Mouse (Mus musculus): ENCODE data around the gene Gm43552.
"Not testable (repeated sequence)": the region's sequence is repeated elsewhere in the genome, so short reads cannot be mapped to it uniquely, and the experiment has no call there.

Gm43552 gene

DNA sequence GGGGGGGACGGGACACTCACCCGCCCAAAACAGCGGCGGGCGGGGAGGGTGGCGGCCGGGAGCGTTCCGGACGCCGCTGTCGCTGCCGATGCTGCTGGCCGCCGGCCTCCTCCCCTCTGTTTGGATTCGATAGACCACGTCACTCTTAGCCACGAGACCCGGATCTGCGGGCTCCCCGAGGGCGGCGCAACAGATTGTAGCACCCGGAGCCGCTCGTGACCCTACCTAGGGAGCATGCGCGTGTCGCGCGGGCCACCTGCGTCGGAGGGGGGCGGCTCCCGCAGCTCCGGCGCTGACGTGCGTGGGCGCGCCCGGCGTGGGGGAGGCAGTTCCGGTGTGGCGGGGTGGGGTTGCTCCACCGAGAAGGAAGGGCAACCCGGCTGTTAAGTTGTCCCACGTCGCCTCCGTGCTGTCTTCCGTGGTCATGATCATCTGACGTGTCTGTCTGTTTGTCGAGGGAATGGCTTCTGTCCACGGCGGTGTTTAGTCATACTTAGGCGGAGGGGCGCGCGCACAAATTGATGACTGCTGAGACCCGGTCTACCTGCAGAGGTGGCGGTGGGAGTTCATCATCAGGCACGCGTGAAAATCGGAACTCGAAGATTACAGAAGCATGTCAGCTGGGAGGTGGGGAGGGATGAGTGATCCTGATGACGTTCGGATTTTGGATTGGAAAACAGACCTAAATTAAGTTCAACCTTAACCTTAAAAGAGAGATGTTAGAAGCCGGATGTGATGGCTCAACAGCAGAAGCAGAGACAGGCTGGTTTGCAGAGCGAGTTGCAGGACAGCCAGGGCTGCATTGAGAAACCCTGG, at the start of gene Gm43552:
Gene Gm43552, minus strand, starts transcription at position 118 of the 816 bp plus-strand sequence.
- Histone ChIP-seq H3K27me3 (ENCODE audit: control insufficient read depth, insufficient read depth, low read length, poor library complexity, severe bottlenecking) (no peaks in the 10 kb centered on the region), H3K36me3 (ENCODE audit: control insufficient read depth, insufficient read depth, low read length, poor library complexity, severe bottlenecking) (peaks cover 2% of the 10 kb centered on the region; the same call in 1 of the 2 replicates)
- peak; percentile 99 for DNase-seq (ENCODE audit: low read depth, low spot score)

DNA sequence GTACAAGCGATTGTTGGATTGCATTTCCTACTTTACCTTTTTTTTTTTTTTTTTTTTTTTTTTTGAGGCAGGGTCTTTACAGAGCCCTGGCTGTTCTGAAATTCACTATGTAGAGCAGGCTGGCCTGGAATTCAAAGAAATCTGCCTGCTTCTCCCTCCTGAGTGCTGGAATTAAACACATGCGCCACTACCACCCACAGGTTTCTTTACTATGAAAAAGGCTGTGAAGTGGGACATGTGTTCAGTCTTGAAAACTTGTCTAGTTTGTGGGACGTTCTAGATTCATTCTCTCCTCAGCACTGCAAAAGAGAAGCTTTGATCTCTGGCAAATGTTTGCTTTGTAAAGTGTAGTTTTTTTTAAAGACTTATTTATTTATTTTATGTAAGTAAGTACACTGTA, 49.3 kb upstream of the Gm43552 start:
- H3K36me3 ChIP-seq (ENCODE audit: control insufficient read depth, insufficient read depth, low read length, poor library complexity, severe bottlenecking): no peaks in the 10 kb centered on the region
- no peaks in the 10 kb centered on the region for H3K27me3 ChIP-seq (ENCODE audit: control insufficient read depth, insufficient read depth, low read length, poor library complexity, severe bottlenecking)
- no peak for DNase-seq (ENCODE audit: low read depth, low spot score)

DNA sequence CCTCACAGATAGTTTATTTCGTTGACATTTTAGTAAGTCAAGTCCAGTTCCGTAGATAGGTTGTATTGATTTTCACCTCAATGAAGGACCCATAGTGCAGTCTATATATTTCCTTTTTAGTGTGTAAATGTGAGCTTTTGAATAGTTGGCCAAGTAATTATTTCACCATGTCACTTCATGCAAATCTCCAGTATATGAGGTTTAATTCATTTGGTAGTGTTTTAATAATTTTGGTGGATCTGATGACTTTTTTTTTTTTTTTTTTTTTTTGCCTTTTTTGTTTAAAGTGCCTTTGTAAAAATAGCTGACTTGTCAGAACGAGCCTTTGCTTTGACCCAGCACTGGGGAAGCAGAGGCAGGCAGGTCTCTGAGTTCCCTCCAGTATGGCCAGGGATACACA, 47.2 kb upstream of the Gm43552 start:
- Histone ChIP-seq H3K27me3 (ENCODE audit: control insufficient read depth, insufficient read depth, low read length, poor library complexity, severe bottlenecking) (no peaks in the 10 kb centered on the region), H3K36me3 (ENCODE audit: control insufficient read depth, insufficient read depth, low read length, poor library complexity, severe bottlenecking) (no peaks in the 10 kb centered on the region)
- DNase-seq (ENCODE audit: low read depth, low spot score): no peak

DNA sequence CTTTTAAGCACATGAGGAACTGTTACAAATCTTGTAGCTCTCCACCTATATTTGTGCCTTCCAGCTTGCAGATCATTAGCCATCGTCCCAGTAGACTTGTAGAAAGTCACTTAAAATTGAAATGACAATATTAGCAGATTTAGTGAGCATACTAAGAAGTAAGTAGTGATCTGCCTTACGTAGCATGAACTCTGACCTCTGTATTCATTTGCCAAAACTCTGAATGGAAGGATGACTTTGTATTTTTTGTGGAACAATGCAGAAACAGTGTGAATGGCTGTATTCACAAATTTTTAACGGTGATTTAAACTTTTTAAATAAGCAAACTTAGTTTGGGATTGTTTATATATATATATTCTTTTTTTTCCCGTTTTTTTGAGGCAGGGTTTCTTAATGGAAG, 46.2 kb upstream of the Gm43552 start:
- no peak for DNase-seq (ENCODE audit: low read depth, low spot score)
- H3K36me3 ChIP-seq (ENCODE audit: control insufficient read depth, insufficient read depth, low read length, poor library complexity, severe bottlenecking): no peaks in the 10 kb centered on the region
- H3K27me3 ChIP-seq (ENCODE audit: control insufficient read depth, insufficient read depth, low read length, poor library complexity, severe bottlenecking): no peaks in the 10 kb centered on the region

DNA sequence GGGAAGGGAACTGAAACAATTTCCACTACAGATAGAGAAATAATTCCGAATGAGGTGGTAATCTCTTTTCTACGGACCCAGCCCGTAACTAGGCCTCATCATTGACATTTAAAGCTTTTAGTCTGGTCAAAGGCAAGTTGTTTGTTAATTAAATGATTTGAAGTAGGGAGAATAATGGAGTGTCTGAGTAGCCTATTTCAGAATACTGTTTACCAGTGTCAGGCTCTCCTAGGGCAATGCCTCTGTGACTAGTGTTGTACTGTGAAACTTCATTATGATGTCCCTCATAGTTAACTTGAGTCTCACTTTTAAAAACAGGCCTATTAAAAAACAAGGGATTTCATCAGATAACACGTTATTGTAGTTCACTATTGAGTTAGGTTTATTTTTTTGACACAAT, 45.5 kb upstream of the Gm43552 start:
- no peak for DNase-seq (ENCODE audit: low read depth, low spot score)
- Histone ChIP-seq H3K27me3 (ENCODE audit: control insufficient read depth, insufficient read depth, low read length, poor library complexity, severe bottlenecking) (no peaks in the 10 kb centered on the region), H3K36me3 (ENCODE audit: control insufficient read depth, insufficient read depth, low read length, poor library complexity, severe bottlenecking) (no peaks in the 10 kb centered on the region)

DNA sequence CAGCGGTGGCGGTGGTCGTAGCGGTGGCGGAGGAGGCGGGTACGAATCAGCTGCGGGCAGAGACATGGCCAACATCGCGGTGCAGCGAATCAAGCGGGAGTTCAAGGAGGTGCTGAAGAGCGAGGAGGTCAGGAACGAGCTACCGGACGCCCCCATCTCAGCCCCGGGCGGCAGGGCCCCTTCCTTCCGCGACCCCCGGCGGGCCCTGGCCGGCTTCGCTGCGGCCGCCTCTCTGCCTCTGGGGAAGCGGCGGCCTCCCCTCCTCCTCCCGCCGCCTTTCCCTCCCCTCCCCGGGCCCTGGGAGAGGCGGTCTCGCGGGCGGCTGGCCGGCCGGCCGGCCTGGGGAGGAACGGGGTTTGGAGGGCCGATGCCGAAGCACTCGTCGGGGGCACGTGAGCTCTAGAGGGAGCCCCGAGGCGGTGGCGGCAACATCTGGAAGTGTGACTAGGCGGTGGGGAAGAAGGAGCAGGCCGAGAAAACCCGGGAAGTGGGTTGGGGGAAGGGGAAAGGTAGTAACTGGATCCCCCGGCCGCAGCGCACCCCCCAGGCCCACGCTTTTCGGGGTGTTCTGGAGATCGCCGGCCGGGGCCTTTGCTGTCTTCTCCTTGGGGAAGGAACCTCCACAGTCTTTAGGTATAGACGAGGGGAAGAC, 44.9 kb upstream of the Gm43552 start:
- Histone ChIP-seq H3K27me3 (ENCODE audit: control insufficient read depth, insufficient read depth, low read length, poor library complexity, severe bottlenecking) (no peaks in the 10 kb centered on the region), H3K36me3 (ENCODE audit: control insufficient read depth, insufficient read depth, low read length, poor library complexity, severe bottlenecking) (no peaks in the 10 kb centered on the region)
- DNase-seq (ENCODE audit: low read depth, low spot score): peak; percentile 54

DNA sequence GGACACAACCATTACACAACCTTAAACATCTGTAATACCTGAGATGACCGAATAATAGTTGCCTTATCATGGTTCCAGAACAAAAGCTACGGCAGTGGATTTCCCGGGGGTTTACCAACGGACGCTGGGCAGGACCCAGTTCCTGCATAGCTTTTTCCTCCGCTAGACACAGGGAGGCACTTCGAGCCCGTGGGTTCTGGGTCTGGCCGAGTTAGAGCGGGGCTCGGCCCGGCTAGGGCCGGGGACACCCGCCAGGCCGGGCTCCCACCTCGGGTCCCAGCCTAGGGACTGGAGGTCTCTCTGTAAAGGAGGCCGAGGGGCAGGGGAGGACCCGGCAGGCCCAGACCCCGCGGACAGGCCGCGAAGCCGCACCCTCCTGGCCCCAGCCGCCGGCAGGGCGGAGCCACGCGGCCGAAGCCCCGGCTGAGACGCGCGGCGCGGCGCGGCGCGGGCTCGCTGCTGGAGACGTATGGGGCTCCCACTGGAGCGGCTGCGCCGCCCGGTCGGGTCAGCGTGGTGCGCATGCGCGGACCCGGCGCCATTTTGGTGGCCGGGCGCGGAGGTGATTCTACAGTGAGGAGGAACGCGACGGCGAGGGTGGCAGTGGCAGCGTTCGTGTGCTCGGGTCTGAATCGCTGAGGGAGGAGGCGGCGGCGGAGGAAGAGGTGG, 44.3 kb upstream of the Gm43552 start, which contains the start of the genes Smim14 and Ube2k:
Gene Smim14, minus strand, starts transcription at position 434 of the 669 bp plus-strand sequence.
Gene Ube2k, plus strand, starts transcription at position 483 of the 669 bp plus-strand sequence.
- peak; percentile 96 for DNase-seq (ENCODE audit: low read depth, low spot score)
- Histone ChIP-seq H3K36me3 (ENCODE audit: control insufficient read depth, insufficient read depth, low read length, poor library complexity, severe bottlenecking) (no peaks in the 10 kb centered on the region), H3K27me3 (ENCODE audit: control insufficient read depth, insufficient read depth, low read length, poor library complexity, severe bottlenecking) (no peaks in the 10 kb centered on the region)

DNA sequence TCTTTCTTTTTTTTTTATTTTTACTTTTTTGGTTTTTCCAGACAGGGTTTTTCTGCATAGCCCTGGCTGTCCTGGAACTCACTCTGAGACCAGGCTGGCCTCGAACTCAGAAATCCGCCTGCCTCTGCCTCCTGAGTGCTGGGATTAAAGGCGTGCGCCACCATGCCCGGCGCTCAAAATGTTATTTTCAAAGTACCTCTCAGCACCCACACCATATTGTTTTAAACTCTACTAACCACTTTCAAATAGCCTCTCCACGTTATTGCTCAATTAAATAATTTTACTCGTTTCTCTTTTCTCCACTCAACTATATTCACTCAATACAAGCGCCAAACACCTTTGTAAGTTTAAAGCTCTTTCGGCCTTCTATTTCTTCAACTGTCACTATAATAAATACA, 43.4 kb upstream of the Gm43552 start:
- DNase-seq (ENCODE audit: low read depth, low spot score); H3K36me3 ChIP-seq (ENCODE audit: control insufficient read depth, insufficient read depth, low read length, poor library complexity, severe bottlenecking); H3K27me3 ChIP-seq (ENCODE audit: control insufficient read depth, insufficient read depth, low read length, poor library complexity, severe bottlenecking): not testable (repeated sequence)

DNA sequence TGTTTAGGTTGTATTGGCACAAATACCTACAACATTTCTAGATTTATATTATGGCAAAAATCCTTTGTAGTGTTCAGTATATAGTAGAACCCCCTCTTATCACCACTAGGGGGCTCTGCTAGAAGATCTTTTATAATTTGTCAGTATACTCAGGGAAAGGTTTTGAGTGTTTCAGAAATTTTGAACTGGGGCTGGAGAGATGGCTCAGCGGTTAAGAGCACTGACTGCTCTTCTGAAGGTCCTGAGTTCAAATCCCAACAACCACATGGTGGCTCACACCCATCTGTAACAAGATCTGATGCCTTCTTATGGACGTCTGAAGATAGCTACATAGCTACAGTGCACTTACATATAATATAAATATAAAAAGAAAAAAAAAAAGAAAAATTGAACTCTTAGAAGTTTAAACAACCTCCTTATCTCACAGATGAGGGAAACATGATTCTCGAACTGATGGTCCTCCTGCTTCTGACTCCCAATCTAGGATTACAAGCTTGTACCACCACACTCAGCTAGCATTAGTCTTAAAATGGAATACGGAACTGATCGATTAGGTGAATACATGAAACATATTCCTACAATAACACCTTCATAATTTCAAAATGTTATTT, 42.9 kb upstream of the Gm43552 start:
- no peaks in the 10 kb centered on the region for H3K36me3 ChIP-seq (ENCODE audit: control insufficient read depth, insufficient read depth, low read length, poor library complexity, severe bottlenecking)
- peak; percentile 76 for DNase-seq (ENCODE audit: low read depth, low spot score)

DNA sequence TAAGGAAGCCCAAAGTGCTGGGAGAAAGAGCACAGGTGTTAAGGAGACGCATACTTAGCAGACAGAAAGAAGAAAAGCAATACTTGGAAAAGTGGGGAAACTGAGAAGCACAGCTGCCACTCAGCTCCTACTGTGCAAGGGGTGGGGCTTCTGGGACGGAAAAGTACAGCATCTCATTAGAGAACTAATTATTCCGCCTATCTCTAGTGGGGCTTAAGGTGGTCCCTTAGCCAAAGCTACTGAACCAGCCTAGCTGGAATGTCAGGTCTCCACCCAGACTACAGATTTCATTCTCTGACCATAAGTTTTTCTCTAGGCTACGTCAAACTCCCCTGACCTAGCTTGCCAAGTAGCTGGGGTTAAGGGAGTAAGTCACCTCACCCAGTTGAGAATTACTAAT, 41.9 kb upstream of the Gm43552 start:
- DNase-seq (ENCODE audit: low read depth, low spot score): no peak
- H3K36me3 ChIP-seq (ENCODE audit: control insufficient read depth, insufficient read depth, low read length, poor library complexity, severe bottlenecking): no peaks in the 10 kb centered on the region

More for the DNA sequence above, 42.9 kb upstream of the Gm43552 start:
- H3K27me3 ChIP-seq (ENCODE audit: control insufficient read depth, insufficient read depth, low read length, poor library complexity, severe bottlenecking): no peaks in the 10 kb centered on the region

DNA sequence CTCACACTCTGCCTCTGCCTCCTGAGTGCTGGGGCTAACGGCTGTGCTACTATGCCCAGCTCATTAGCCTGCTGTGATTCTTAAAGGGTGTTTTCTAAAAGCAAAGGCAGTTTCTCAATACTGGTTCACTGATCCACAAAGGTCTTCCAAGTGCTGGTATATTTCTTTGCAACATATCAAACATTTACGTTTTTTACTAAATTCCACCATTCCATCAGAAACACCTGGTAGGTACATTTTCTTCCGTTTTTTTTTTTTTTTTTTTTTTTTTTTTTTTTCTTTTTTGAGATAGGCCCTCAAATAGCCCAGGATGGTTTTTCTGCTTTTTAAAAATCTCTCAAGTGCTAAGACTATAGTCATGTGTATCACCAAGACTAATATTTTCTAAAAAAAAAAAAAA, 38.6 kb upstream of the Gm43552 start:
- Histone ChIP-seq H3K27me3 (ENCODE audit: control insufficient read depth, insufficient read depth, low read length, poor library complexity, severe bottlenecking) (no peaks in the 10 kb centered on the region), H3K36me3 (ENCODE audit: control insufficient read depth, insufficient read depth, low read length, poor library complexity, severe bottlenecking) (no peaks in the 10 kb centered on the region)
- no peak for DNase-seq (ENCODE audit: low read depth, low spot score)

More for the DNA sequence above, 41.9 kb upstream of the Gm43552 start:
- no peaks in the 10 kb centered on the region for H3K27me3 ChIP-seq (ENCODE audit: control insufficient read depth, insufficient read depth, low read length, poor library complexity, severe bottlenecking)

DNA sequence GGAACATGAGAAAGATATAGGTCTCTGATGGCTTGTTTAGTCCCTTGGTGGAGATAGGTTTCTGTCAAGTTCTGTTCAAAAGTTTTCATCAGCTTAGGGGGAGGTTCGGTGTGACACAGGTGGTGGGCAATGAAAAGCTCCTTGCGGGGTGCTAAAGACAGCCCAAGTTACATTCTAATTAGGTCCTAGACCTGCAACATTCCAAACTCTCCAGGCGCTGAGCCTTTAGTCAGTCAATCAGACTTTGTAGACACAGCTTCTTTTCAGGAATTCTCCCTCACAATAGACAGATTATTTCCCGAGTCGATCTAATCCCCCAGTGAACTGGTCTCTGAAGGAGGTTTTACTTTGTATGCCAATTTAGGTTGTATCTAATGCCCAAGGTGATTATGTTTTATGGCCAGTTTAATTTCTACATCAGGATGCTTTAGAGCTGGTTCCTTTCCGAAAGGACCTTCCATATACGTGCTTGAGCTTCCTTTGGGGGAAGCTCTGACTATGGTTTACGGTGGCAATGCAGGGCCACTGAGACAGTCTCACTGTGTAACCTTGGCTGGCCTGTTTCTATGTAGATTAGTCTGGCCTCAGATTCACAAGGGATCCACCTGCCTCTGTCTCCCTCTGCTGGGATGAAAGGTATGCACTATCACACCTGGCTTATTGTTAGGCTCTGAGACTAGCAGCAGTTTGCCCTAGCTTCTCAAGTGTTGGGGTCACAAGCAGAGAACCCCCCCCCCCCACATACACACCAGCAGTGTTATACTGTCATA, 33.2 kb upstream of the Gm43552 start:
- peak; percentile 80 for DNase-seq (ENCODE audit: low read depth, low spot score)
- H3K36me3 ChIP-seq (ENCODE audit: control insufficient read depth, insufficient read depth, low read length, poor library complexity, severe bottlenecking): no peaks in the 10 kb centered on the region
- no peaks in the 10 kb centered on the region for H3K27me3 ChIP-seq (ENCODE audit: control insufficient read depth, insufficient read depth, low read length, poor library complexity, severe bottlenecking)

DNA sequence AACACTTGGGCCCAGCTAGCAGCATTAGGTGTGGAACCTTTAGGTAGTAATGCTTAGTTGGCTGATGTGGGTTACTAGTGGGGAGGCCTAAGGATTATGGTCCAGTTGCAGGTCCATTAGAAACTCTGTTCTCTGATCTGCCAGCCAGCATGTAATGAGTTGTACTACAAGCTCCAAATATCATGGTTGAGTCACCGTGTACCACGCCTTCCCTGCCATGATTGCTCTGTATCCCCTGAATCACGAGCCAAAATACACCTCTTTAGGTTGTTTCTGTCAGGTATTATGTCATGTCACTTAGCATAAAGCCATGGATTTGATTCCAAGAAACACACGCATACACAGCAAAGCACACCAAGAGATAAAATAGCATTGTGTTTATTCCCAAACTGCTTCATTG, 32.2 kb upstream of the Gm43552 start:
- no peaks in the 10 kb centered on the region for H3K27me3 ChIP-seq (ENCODE audit: control insufficient read depth, insufficient read depth, low read length, poor library complexity, severe bottlenecking)
- no peak for DNase-seq (ENCODE audit: low read depth, low spot score)
- H3K36me3 ChIP-seq (ENCODE audit: control insufficient read depth, insufficient read depth, low read length, poor library complexity, severe bottlenecking): no peaks in the 10 kb centered on the region

DNA sequence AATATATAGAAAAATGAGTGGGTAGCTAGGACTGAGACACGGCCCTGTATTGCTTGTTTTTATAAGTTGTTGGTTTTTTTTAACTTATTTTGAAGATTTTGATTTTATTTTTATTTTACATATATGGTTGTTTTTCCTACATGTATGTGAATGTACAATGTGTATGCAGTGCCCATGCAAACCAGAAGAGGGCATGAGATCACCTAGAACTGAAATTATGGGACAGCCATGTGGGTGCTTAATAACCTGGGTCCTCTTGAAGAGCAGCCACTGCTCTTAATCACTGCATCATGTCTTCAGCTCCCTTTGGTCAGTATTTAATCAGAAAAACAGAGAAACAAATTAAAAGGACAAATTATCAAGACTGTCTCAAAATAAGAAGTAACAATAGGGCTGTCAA, 29.2 kb upstream of the Gm43552 start:
- DNase-seq (ENCODE audit: low read depth, low spot score): peak; percentile 54
- H3K27me3 ChIP-seq (ENCODE audit: control insufficient read depth, insufficient read depth, low read length, poor library complexity, severe bottlenecking): no peaks in the 10 kb centered on the region
- no peaks in the 10 kb centered on the region for H3K36me3 ChIP-seq (ENCODE audit: control insufficient read depth, insufficient read depth, low read length, poor library complexity, severe bottlenecking)

Measured in splenic B cell, adult 2 months (primary cell).